Mouse (Mus musculus): Measurements from ENCODE around the gene Cep295. TPM values are rescaled to one million over a fixed set of nuclear protein-coding genes. Genes with fewer than 3 reads are reported as not detected.
"Not testable (repeated sequence)": the region's sequence is repeated elsewhere in the genome, so short reads cannot be mapped to it uniquely, and the experiment has no call there.

Gene Cep295
- polyA plus RNA-seq, 1 experiment from 2014 or later = 7.9 TPM

DNA sequence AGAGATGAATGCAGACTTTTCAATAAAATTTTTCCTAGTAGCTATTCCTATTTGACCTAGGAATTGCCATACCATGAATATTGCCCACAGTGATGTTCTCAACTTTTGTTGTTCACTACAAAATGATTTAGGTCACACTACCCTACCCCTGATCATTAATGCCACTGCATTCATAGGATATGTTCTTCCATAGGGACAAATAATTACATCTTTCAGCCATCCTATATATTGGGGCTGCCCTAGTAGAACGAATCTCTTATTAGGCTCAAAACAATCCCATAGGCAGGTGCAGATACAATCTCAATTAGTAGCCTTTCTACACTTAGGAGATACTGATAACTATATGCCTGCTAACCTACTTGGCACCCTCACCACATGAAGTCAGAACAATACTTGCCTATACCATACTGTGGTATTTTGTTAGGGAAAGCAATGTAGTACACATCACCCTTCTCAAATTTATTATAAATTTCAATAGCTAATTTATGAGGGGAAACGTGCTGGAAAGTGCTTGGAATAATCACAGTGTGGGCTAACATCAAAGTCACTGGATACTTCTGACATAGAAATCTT, 39.3 kb downstream of the Cep295 start:
- peaks cover 83% of the 10 kb centered on the region for H3K36me3 ChIP-seq
- no peaks in the 10 kb centered on the region for H3K27me3 ChIP-seq (replicated peaks)
- H3K4me2 ChIP-seq = no peak overlapping the region
- no peak overlapping the region for H3K9ac ChIP-seq
- H3K4me1 ChIP-seq = no peaks in the 10 kb centered on the region
- H3K27ac ChIP-seq (replicated peaks) = no peak overlapping the region
- 80% methylated on average over 2 of the region's 2 CpGs for WGBS
- H3K9me3 ChIP-seq = no peaks in the 10 kb centered on the region
- H3K4me3 ChIP-seq = no peak overlapping the region
- ATAC-seq (ENCODE audit: extremely low read depth, insufficient number of reproducible peaks, low FRiP score, low TSS enrichment) = no peak

DNA sequence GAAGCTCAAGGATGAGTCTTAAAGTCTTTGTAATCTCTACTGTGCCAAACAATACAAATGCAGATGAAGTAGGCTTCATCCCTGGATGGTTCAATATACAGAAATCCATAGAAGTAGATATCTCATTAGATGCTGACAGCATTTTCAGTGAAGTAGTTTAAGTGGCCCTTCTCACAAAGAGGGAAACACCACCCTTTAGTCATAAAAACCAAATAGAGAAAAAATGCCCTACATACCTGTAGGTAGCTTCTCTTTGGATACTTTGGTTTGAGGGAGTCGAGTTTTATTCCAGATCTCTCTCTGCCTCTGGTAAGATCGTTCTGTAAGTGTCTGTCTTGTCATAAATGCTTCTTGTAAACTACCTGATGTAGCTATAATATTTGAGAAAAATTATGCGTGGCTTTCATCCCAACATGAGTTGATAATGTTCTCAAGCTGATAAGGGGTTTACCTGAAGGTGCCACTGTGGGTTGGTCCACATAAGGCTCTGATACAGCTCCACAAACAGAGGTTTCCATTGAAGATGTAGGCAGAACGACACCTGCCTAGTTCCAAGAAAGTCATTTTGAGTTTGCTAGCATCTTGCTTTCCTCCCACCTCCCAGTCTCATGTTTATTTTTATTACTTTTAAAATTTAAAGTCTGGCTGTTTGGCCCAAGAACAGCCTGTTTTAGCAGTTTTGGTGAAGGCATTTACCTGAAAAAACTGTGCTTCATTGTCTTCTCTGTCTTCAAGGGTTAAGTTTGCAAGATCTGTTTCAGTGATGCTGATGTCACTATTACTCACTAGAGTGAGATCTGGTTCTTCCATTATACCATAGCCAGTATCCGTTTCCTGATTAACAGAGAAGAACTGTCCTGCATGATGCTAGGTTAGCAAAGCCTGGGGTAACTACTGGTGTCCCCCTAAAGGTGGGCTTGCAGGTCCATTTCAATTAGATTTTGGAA, 40.1 kb downstream of the Cep295 start:
- no peak overlapping the region for H3K27ac ChIP-seq (replicated peaks)
- 54% methylated on average over 5 of the region's 5 CpGs for WGBS
- no peaks in the 10 kb centered on the region for H3K9me3 ChIP-seq
- no peaks in the 10 kb centered on the region for H3K27me3 ChIP-seq (replicated peaks)
- H3K4me3 ChIP-seq = no peak overlapping the region
- H3K4me2 ChIP-seq = no peak overlapping the region
- peaks cover 85% of the 10 kb centered on the region for H3K36me3 ChIP-seq
- no peaks in the 10 kb centered on the region for H3K4me1 ChIP-seq
- no peak for ATAC-seq (ENCODE audit: extremely low read depth, insufficient number of reproducible peaks, low FRiP score, low TSS enrichment)
- H3K9ac ChIP-seq = no peak overlapping the region

DNA sequence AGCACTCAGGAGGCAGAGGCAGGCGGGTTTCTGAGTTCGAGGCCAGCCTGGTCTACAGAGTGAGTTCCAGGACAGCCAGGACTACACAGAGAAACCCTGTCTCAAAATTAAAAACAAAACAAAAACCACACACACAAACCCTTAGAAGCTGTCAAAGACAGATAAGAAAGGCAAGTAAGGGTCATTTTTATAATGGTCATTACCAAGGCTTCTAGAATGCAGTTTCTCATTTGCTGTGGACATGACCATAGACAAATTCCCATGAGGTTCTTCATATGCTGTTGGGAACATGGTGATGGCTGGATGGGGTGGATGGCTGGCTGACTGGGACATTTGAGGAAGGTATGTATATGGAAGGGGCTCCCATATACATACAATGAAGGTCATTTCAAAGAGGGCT, 41.3 kb downstream of the Cep295 start:
- ATAC-seq (ENCODE audit: extremely low read depth, insufficient number of reproducible peaks, low FRiP score, low TSS enrichment); H3K27me3 ChIP-seq (replicated peaks); H3K9ac ChIP-seq; H3K27ac ChIP-seq (replicated peaks); H3K4me2 ChIP-seq; H3K9me3 ChIP-seq; H3K4me1 ChIP-seq; H3K4me3 ChIP-seq: not testable (repeated sequence)
- WGBS = 79% methylated on average over 2 of the region's 2 CpGs
- peaks cover 85% of the 10 kb centered on the region for H3K36me3 ChIP-seq

DNA sequence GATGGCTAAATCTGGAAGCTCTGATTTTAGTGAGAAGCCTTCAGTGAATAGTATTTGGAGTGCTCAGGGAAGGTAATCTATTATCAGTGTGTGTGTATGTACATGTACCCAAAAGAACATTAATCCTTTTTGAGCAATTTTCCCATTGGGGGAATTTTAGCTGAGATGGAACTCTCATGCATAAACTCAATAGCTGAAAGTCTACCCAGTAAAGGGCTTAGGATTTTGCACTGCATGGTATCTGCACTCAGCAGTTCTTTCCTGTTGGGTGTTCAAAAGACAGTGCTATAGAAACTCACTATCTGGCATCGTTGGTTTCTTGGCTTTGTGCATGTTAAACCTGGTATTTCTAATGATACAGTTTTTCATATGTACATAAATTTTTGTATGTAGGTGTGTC, 43.0 kb downstream of the Cep295 start:
- Histone ChIP-seq H3K36me3 (peaks cover 88% of the 10 kb centered on the region), H3K9me3 (no peaks in the 10 kb centered on the region), H3K4me3 (no peak overlapping the region), H3K27me3 (replicated peaks) (no peaks in the 10 kb centered on the region), H3K4me2 (no peak overlapping the region), H3K27ac (replicated peaks) (no peak overlapping the region), H3K4me1 (0 out of 2 replicates have a peak, but pooled peaks cover under 1% of the 10 kb centered on the region), H3K9ac (no peak overlapping the region)
- 92% methylated on average over 1 of the region's 1 CpGs for WGBS
- no peak for ATAC-seq (ENCODE audit: extremely low read depth, insufficient number of reproducible peaks, low FRiP score, low TSS enrichment)

DNA sequence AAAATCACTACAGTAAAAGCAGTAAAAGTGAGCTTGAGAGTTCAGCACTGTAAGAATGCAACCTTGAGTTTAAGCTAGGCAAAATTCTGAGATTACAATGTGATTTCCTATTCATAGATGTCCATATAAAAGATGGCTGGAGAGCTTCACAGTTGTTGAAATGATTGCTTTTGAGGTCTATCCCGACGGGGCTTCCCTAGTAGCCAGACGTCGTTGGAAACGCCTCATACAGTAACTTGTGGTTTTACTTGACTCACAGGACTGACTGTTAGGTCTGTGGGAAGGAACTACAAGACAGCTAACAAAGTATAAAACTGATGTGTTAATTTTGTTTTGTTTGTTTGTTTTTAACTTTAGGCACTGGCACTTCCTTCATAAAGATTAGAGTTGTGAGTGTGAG, 44.0 kb downstream of the Cep295 start:
- no peak overlapping the region for H3K4me2 ChIP-seq
- H3K27ac ChIP-seq (replicated peaks) = no peak overlapping the region
- H3K27me3 ChIP-seq (replicated peaks) = no peaks in the 10 kb centered on the region
- WGBS = 81% methylated on average over 5 of the region's 5 CpGs
- H3K9me3 ChIP-seq = no peaks in the 10 kb centered on the region
- H3K36me3 ChIP-seq = peaks cover 97% of the 10 kb centered on the region
- no peak for ATAC-seq (ENCODE audit: extremely low read depth, insufficient number of reproducible peaks, low FRiP score, low TSS enrichment)
- peaks cover 10% of the 10 kb centered on the region for H3K4me1 ChIP-seq
- H3K9ac ChIP-seq = no peak overlapping the region
- no peak overlapping the region for H3K4me3 ChIP-seq

DNA sequence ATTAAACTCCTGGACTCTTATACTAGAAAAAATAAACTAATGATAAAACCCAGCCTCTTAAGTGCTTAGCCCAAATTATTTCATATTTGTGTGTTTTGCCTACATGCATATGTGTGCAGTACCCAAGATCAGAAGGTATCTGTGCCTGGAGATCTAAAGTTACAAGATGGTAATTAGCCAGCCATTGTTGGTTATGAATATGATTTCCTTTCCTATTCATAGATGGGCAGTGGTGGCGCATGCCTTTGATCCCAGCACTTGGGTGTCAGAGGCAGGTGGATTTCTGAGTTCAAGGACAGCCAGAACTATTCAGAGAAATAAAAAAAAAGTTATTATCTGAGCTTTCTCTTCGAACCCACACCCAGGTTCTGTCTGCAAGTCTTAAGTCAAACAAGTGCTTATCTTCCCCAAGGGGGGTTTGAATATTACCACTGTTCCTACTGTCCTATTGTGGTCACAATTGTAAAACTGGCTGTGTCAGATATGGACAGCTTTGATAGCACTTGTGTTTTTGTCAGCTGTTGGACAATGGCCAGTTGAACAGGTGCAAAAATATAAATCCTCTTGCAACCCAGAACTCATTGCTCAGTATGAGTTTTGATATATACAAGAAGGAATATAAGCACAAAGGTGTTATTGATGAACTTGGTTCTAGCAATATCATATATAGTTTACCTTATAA, 45.4 kb downstream of the Cep295 start:
- Histone ChIP-seq H3K4me1 (peaks cover 23% of the 10 kb centered on the region), H3K36me3 (peaks cover 97% of the 10 kb centered on the region), H3K27me3 (replicated peaks) (no peaks in the 10 kb centered on the region), H3K9me3 (no peaks in the 10 kb centered on the region), H3K9ac (no peak overlapping the region), H3K4me3 (no peak overlapping the region), H3K4me2 (no peak overlapping the region), H3K27ac (replicated peaks) (no peak overlapping the region)
- ATAC-seq (ENCODE audit: extremely low read depth, insufficient number of reproducible peaks, low FRiP score, low TSS enrichment) = no peak
- 85% methylated on average over 2 of the region's 2 CpGs for WGBS

DNA sequence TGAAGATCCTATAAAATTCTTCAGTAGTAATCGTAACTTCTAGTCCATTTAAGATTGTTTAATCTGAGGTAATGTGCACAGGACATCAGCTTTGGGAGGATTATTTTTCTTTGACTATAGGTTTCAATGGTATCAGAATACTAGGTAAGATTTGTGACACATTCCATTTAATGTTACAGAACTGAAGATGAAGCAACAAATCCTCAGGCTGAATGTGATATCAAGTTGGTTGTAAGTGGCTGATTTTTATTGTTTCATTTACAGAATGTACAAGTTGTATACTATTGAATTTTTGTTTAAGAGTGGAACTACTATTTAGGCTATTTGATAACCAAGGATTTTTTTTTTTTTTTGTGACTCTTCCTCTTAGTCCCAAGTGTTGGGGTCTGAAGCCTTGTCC, 47.4 kb downstream of the Cep295 start:
- H3K9ac ChIP-seq = no peak overlapping the region
- H3K27ac ChIP-seq (replicated peaks) = no peak overlapping the region
- H3K27me3 ChIP-seq (replicated peaks) = no peaks in the 10 kb centered on the region
- H3K4me2 ChIP-seq = no peak overlapping the region
- WGBS = 94% methylated on average over 1 of the region's 1 CpGs
- H3K36me3 ChIP-seq = peaks cover 79% of the 10 kb centered on the region
- no peaks in the 10 kb centered on the region for H3K9me3 ChIP-seq
- peaks cover 34% of the 10 kb centered on the region for H3K4me1 ChIP-seq
- no peak overlapping the region for H3K4me3 ChIP-seq
- no peak for ATAC-seq (ENCODE audit: extremely low read depth, insufficient number of reproducible peaks, low FRiP score, low TSS enrichment)

DNA sequence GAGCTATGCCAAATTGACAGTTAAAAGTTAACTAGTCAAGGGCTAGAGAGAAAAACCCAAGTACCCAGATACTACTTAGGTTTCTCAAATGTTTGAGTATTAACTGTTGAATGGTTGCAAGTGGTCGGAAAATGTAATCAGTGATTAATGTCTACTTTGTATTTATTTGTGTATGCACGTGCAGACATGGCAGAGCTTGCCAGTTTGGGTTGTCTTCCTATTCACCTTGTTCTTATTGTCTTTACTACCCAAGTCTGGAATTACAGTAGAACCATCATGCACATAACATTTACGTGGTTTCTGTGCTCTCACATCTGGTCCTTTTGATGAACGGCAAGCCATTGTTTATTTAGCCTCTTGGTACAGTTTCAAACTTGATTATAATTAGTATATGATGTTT, 48.2 kb downstream of the Cep295 start:
- Histone ChIP-seq H3K27ac (replicated peaks) (no peak overlapping the region), H3K4me3 (peak overlapping the region; percentile 13; the same call in 1 of the 2 replicates), H3K9ac (peak overlapping the region; percentile 47), H3K9me3 (no peaks in the 10 kb centered on the region), H3K4me2 (peak overlapping the region; percentile 82), H3K27me3 (replicated peaks) (no peaks in the 10 kb centered on the region), H3K36me3 (peaks cover 72% of the 10 kb centered on the region), H3K4me1 (peaks cover 38% of the 10 kb centered on the region)
- no peak for ATAC-seq (ENCODE audit: extremely low read depth, insufficient number of reproducible peaks, low FRiP score, low TSS enrichment)
- 72% methylated on average over 4 of the region's 4 CpGs for WGBS

DNA sequence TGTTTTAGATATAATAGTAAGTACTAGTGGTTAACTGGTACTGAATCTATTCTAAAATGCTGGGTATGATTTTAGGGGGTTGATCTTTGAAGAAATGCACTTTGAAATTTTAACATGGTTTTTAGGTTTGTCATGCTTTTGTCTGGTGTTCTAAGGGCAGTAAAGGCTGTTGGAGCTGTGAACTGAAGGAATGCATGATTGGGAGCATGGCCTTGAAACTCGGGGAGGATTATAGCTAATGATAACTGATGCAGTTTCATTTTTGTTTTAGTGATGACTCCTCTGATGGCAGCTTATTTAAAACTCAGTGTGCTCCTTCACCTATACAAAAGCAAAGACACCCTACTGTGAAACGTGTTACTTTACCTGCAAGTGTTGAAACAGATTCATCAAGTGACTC, 49.3 kb downstream of the Cep295 start:
- no peak overlapping the region for H3K4me3 ChIP-seq
- ATAC-seq (ENCODE audit: extremely low read depth, insufficient number of reproducible peaks, low FRiP score, low TSS enrichment) = no peak
- H3K4me1 ChIP-seq = peaks cover 38% of the 10 kb centered on the region
- H3K27ac ChIP-seq (replicated peaks) = no peak overlapping the region
- H3K9me3 ChIP-seq = no peaks in the 10 kb centered on the region
- 48% methylated on average over 2 of the region's 2 CpGs for WGBS
- H3K9ac ChIP-seq = peak overlapping the region; percentile 58; the same call in 1 of the 2 replicates
- H3K4me2 ChIP-seq = peak overlapping the region; percentile 82
- H3K27me3 ChIP-seq (replicated peaks) = no peaks in the 10 kb centered on the region
- peaks cover 60% of the 10 kb centered on the region for H3K36me3 ChIP-seq

DNA sequence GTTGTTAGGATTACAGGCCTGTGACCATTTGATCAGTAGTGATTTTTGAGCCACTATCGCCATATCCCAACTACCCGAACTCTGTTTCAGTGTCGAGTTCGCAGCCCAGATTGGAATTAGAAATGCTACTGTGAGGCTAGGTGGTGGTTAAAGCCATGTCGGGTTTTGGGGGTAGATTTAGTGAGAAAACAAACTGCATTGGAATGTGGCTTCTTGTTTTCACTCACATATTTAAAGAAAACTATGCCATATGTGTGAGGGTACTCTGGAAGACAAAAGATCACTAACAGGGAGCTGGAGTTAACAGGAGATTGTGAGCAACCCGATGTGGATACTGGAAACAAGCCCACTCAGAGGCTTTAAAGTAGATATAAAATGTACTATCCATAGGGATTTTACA, 50.3 kb downstream of the Cep295 start:
- 3% methylated on average over 6 of the region's 6 CpGs for WGBS
- Histone ChIP-seq H3K4me1 (peaks cover 38% of the 10 kb centered on the region), H3K9me3 (no peaks in the 10 kb centered on the region), H3K27me3 (replicated peaks) (no peaks in the 10 kb centered on the region), H3K4me3 (peak overlapping the region; percentile 68), H3K9ac (peak overlapping the region; percentile 90), H3K4me2 (peak overlapping the region; percentile 82), H3K27ac (replicated peaks) (peak overlapping the region; percentile 89), H3K36me3 (peaks cover 50% of the 10 kb centered on the region)
- no peak for ATAC-seq (ENCODE audit: extremely low read depth, insufficient number of reproducible peaks, low FRiP score, low TSS enrichment)

DNA sequence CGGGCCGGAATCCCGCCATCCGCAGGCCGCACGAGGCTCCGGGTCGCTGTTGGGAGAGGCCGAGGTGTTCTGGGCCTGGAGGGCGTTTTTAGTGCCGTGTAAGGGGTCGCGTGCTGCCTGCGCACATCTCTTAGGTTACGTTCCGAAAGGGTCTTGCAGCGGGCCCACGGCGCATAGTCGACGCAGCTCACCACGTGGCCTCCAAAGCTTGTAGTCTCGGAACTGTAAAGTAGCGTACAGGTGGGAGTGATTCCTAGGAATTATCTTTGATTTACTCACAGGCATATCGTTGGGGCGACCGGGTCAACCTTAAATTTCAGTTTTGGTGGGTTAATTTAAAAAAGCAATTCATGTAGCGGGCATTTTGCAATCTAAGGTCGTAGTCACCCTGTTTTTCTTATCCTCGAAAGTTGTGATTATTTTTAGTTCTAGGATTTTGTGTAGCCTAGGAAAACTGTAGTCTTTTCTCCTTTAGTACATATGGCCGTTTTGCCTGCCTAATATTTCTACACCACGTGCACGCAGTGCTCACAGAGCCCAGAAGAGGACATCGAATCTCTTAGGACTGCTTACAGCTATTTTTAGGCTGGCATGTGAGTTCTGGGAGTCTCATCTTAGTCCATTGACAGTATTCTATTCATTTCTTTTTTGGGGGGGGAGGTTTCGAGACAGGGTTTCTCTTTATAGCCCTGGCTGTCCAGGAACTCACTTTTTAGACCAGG, 51.0 kb downstream of the Cep295 start, which contains the start of gene 4931406C07Rik:
4931406C07Rik (minus strand) TSS at position 51 of the 722 bp plus-strand sequence.
- Histone ChIP-seq H3K9ac (peak within 1 kb of the TSS; percentile 90), H3K36me3 (peaks cover 43% of the 10 kb centered on the region), H3K9me3 (no peaks in the 10 kb centered on the region), H3K4me3 (peak within 1 kb of the TSS; percentile 68), H3K27ac (replicated peaks) (peak within 1 kb of the TSS; percentile 89), H3K4me2 (peak within 1 kb of the TSS; percentile 82), H3K4me1 (peaks cover 38% of the 10 kb centered on the region), H3K27me3 (replicated peaks) (no peaks in the 10 kb centered on the region)
- WGBS = under 1% methylated on average over 35 of the region's 35 CpGs
- peak; percentile 26 for ATAC-seq (ENCODE audit: extremely low read depth, insufficient number of reproducible peaks, low FRiP score, low TSS enrichment)
